Mouse (Mus musculus) fat pad, adult 2 months (tissue): ENCODE measurements at regions not wholly inside any gene's neighbourhood (a gene's known extent, or its start where the extent isn't known, plus 50 kb on each side); places are given as distances from the start of the nearest gene placed in this dataset.

Experiments used
- DNase-seq: peaks from one replicate; pipeline ENCODE4 v3.0.0-alpha.2; 2011; ENCODE audit warnings: low read depth, low spot score; ENCODE audit errors: extremely low read depth

DNA sequence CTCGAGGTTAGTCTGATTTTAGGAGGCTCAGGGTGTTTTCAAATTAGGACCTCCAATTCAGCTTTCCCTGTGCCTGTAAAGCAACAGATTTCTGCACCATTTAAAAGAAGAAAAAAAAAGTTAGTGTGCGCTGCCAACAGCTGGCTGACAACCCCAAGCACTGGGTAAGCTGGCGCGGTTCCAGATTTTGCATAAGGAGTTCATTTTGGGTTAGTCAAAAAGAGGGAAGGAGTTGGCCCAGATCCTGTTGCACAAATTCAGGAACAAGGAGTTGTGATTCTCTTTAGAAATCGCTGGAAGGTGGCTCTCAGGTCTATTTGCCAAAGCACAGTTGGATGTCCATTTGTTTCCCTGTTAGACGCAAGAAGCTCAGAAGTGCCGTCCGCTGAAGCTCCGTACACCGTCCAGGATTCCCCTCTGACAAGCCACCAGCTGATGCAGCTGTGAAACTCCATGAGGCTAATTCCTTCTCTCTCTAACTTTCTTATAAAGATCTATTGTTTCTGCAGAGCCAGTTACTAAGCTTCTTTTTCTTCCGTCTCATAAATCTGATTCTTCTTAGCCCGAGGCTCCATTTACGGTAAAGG lies 184.6 kb downstream of the Cand1 start:
- DNase-seq = peak; percentile 93

DNA sequence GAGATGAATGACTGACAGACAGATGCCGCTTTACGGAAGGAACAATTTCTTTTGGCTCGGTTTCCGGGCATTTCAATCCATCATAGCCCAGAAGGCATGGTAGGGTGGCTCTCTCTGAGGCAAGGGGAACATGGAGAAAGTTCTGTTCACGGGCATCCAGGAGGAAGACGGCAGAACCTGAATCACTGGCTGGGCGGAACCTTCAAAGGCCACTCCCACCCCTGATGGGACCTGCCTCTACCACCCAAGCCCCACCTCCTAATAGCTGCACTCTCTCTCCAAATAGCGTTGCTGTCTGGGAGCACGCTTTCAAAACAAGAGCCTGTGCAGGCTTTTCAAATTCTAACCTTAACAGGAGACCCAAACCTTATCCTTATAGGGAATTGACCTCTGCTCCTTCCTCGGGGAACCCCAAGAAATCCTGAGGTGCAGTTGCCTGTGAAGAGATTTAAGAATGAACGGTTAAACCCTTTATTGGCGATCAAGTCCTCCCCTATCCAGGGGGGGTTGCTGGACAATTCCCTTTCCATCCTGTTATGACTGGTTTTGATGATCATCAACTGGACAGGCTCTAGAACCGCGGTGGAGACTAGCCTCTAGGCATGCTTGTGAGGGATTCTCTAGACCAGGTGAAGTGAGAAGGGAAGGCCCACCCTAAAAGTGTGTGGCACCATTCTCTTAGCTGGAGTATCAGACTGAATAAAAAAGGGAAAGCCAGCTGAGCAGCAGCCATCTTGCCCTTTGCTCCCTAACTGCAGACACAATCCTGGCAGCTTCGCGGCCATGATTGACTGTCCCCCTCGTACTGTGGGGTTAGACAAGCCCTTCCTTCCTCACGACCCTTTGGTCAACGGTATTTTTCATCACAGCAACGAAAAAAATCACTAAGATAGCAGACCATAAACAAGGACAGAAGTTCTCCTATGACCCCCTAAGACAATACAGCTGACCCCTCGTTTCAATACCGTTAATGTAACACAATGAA lies 184.5 kb upstream of the Dyrk2 start:
- no peak for DNase-seq

DNA sequence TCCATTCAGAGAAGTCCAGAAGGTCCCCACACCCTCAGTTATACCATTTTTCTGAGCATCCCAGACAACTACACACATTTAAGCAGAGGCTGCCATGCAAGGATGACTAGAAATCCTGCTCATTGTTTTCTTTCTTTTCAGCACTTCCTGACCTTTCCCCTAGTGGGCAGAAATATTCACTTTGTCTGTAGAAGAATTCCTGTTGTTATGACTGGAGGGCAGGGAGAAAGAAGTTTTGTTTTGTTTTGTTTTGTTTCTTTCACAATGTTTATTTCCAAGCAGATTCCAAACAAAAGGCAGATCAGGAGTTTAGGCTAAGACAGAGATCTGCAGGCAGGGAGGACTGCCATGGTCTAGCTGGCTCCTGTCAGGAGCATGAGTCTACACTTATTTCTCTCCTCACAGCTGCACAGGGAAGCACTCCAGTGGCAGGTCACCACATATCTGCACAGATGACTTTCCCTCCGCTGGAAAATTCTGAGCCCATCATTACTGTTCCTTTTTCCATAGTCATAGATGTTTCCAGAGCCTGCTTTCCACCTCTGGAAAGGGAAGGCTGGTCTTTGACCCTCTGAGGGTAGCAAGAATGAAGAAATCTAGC lies 182.5 kb upstream of the Dyrk2 start:
- DNase-seq = no peak

DNA sequence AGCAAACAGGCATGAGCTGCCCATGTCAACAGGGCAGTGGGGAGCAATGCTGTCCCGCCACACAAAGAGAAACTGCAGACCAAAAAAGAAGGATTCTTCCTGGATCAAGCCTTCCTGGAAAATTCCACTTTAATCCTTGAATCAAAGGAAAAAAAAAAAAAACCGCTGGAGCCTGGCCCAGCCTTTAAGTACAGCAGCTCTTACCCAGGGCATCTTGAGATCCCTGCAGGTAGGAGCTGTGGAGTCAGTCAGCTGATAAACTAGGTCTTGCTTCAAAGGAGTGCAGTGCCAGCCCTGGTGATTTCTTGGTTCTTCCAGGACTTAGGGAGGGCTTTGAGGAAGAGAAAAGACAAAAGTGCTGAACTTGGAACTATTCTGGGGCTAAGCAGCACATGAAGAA lies 181.6 kb upstream of the Dyrk2 start:
- no peak for DNase-seq

DNA sequence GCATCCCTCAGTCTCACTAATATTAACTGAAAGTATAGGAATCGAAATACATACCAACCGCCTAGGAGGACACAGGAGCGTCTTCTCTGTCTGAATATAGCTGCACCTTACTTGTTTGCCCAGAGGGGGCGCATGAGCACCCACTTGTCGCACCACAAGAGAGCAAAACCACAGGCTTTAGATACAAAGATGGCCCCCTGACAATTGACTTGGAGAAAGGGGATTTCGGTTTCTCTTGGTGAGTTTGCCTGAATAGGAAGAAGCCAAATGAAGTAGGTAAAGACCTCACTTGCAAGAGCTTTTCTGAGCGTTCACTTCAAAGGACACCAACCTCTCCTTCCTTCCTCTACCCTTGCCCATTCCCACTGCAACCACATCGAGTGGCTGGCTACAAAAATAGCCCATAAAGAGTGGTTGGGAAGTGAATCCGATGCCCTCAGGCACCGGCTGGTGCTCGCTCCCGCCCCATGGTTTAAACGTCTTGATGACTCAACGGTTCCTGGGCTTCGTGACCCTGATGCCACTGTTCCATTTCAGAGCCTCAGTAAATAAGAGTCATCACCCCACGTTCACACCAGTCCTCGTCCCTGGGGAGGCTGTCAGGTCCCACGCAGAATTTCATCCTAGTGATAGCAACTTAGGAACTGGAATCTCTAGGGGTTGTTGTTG lies 180.1 kb upstream of the Dyrk2 start:
- no peak for DNase-seq

DNA sequence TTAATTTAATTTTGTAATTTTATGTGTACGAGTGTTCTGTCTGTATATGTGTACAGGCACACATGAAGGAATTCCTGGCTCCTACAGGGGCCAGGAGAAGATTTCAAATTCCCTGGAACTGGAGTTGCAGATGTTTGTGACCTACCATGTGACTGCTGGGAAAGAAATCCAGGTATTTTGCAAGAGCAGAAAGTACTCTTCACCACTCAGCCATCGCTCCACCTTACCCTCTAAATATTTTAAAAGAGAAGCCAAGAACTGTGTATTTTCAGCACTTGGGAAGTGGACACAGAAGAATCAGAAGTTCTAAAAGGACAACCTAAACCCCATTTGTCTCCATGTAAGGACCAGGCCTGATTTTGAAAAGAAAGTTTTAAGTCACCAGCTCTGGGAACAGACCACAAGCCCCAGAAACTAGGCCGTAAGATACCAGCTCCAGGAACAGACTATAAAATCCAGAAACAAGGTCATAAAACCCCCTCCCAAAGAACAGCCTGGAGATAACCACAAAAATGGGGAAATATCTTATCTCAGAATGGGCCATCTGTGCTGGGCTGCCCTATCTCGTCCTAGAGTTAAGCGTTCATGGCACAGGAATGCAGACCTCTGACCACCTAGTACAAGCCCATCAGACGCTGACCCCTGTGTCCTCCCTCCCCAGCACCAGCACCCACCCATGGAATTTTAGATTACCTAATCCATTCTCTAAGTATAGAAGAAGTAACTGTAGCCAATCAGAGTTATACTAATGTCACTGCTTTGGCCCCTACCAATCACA lies 178.8 kb upstream of the Dyrk2 start:
- DNase-seq = no peak

DNA sequence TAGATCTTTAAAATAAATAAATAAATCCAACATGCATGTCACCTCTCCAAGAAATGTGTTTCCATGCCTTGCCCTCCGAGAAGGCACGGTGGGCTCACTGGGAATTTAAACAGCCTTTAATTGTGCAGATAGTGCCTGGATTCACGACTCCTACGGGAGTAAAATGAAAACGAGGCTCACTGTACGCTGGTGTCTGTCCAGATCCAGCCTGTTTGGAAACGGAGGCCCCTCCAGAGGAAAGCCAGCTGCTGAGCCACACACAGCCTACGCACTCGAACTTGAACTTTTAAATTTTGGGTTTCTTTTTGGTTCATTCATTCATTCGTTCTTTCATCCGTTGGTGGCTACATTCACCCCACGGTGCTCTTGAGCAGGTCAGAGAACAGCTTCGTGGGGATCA lies 175.1 kb upstream of the Dyrk2 start:
- no peak for DNase-seq

DNA sequence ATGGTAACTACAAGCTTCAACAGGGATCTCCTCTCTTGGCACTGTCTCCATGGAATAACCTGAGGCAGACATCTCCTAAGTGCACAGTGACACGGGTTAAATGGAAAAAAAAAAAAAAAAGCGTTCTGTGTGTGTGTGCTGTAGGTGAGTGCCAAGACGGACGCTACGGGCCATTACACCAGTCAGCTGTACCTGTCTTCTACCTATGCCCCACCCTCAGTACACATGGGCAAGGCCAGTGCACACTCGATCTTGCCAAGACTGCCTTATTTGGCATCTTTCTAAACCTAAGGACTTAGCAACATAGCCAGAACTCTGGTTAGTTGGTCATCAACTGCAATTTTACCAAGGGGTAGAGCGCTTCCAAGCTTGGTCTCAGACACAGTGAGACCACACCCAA lies 173.1 kb upstream of the Dyrk2 start:
- peak; percentile 73 for DNase-seq

DNA sequence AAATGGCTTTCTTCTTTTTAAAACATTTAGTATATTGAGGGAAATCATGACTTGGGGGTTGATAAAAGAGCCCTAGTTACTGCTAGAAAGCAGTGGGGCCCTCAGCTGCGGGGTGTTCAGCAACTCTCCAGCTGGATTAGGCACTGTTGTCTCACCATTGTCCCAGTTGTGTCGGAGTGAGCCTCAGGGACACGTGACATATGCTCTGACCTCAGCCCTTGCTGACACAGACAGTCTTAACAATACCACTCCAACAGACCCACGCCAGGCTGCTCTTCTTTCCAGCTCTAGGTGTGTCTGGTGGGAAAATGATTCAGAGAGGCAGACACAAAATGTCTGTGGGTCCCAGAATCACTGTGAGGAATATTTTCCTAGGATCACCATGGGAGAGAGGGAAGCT lies 170.2 kb upstream of the Dyrk2 start:
- no peak for DNase-seq

DNA sequence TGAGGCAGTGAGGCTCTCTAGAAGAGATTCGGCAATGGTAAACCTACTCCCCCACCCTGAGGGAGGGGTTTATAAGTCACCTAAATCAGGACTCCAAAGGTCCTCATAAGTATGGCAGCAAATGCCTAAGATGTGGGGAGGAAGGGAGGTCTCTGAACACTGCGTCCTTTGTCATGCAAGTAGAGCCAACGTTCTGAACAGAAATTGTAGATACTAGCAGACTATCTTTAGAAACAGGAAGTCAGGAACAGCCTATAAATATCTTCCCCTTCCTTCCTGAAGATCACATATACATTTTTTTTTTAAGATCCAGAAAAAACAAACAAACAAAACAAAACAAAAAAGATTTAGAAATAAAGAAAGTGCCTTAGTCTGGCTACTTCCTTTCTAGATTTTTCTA lies 169.7 kb upstream of the Dyrk2 start:
- DNase-seq = no peak

DNA sequence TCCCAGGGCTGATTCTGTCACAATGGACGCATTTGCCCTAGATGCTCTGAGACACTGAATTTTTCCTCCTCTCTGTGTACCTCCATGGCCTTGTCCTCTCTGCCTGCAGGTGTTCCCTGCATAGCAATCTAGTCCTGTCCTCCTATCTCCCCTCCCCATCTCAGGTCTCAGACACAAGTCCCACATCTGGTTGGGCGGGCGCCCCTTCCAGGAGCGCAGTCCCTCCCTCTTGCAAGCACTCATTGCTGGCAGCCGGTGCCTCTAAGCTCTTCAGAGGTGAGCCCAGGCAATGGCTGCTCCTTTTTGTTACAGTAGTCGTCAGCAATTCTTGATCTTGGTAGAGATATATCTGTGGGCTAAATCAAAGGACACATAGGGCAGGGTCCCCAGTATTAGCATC lies 169.0 kb upstream of the Dyrk2 start:
- no peak for DNase-seq

DNA sequence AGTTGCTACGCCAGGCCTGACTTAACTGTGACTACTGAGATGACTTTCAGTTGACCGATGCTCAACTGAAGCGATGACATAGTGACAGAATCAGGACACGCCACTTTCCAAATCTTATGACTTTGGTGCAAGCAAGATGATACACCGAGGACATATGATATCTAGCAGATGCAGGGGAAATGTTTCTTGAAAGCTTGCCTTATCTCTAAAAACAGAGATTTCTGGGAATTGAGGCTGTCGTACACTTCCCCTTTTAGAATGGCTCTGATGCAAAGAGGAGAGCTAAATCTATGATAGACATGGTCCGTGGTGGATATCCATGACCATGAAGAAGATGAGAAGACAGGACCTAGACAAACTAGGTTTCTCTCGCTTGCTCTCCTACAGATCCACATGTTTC lies 167.8 kb upstream of the Dyrk2 start:
- DNase-seq = no peak

DNA sequence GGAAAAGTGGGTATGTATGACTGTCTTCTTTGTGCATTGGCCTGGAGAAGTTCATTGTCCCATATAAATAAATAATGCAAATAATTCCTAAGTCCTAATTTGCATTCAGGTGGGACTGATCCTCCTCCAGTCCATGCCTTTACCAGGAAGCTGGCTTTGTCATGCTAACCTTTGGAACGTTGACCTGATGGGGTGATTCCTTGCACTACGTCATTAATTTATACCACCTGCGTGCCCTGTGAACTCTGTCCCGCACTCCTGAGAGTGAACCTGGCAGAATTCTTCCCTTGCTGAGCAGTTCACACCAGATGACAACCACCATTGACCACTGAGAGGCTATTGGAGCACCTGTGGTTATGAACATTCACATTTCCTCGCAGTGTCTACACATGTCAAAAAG lies 165.9 kb upstream of the Dyrk2 start:
- DNase-seq = no peak

DNA sequence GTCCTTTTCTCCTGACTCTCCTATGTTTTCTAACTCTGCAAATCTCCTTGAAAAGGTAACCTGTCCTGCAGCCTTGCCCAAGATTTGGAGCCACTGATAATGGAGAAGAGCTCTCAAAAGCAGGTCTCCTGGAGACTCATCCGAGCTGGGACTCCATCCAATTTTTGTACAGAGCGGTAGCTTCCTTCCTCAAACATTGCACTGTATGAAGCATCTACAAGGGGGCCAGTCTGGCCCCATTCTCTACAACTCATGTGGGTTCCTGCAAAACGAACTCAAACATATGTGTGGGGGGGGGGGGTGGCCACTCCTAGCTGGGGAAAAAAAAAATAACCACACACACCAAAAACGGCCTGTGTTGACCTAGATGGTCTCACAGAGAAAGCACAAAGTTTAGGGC lies 164.4 kb upstream of the Dyrk2 start:
- no peak for DNase-seq

DNA sequence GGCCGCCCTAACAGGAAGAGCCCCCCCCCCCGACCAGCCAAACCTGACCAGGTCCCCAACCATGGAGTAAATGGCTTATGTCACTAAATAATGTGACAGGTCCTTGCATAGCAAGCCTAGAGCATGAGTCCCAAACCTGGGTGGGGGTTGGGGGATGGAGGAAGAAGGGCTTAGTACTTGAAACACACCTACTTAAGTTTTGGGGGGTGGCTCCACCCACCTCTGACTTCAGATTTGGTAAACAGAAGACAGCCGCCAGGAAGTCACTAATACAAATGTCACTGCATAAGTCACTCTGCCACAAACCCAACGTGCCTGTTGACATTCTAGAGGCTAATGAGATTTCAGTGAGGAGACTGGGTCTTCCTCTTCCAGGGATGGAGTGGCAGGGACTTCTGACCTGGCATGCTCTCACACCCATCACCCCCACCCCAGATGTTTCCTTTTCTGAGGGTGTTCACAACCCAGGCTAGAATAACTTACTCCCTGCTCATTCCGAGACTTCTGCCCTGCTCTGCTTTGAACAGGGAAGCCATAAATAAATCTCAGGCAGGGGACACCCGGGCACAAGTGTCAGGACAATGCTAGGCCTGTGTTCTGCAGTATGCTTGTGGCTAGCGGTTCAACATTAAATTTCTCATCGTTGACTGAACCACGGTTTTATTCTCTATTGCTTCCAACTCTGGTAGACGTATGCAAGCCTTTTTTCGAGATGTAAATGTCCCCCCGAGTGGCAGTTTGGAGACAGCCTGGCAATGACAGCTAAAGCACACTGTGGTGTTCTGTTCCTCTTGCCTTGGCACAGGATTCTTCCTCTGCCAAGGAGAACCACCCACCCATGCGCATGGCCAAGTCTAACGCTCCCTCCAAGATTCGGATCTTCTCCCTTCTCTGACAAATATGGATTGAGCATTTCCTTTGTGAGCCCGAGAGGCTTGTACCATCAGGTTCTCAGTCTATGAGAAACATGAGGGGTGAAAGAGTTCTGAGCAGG lies 161.6 kb upstream of the Dyrk2 start:
- DNase-seq = no peak

DNA sequence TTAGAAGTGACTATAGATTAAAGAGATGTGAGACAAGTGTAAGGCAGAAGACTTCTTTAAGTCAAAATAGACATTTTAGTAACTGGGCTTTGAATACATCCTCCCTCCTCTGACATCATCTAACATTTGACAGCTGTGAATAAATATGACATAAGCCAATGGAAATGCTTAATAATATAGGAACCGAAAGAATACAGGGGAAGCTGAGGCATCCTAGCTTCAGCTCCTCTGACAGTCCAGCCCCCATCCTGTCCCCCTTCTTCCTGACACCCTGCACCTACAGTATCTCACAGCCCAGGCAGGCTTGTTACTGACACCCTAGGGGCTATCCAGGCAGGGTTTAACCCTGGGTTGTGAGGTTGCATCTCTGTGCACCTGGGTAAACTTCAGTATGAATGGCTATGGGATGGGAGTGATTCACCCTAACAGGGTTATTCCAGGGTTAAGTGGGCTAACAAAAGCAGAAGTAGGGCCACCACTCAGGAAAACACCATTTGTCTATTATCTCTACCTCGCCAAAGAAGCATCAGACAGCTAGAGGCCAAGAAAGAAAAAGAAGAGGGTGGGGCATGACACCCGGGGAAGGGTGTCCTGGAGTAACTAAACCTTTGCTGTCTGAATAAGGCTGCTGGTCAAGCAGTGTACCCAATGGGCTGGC lies 158.6 kb upstream of the Dyrk2 start:
- DNase-seq = no peak

DNA sequence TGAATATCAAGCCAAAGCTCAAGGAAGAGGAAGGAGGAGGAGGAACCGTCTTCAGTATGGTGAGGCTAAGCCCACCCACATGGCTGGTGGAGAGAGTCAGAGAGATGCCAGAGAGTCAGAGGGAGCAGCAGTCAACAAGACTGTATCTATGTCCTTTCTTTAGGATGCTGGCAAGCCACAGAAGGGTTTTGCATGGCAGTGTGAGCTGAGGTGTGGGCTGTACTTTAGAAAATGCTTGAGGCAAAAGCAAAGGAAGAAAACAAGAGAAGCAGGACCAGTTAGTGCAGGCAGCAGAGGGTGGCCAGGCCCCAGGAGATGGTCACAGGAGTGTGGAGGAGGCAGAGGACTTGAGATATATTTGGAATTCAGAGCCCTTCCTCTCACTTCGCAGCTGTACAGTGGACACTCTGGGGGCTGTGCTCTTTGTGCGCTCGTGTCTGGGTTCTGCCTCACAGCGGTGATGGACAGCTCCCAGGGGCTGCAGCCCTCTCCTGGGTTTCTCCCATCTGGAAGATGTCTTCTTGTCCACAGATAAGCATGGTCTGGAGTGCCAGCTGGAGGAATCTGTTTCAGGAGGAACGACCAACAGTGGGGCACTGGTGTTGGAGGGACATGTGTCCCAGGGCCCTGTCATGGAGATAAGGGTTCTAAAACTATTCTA lies 157.4 kb upstream of the Dyrk2 start:
- DNase-seq = no peak

DNA sequence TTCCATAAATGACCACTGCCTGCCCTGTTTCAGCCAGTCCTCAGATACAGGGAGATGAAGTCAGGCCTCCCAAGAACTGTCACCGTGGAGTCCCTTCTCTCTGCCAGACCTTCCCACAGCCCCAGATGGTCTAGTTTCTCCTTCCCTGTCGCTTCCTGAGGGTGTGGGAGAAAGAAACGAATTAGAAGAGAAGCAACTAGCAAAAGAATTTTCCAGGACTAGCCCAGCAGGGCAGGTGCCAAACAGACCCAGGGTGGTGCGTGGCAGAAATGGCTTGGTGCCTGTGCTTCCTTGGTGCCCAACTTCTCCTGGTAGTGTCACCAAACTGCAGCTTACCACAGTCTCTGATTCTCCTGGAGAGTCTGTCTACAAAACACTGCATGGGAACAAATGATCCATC lies 156.3 kb upstream of the Dyrk2 start:
- no peak for DNase-seq

DNA sequence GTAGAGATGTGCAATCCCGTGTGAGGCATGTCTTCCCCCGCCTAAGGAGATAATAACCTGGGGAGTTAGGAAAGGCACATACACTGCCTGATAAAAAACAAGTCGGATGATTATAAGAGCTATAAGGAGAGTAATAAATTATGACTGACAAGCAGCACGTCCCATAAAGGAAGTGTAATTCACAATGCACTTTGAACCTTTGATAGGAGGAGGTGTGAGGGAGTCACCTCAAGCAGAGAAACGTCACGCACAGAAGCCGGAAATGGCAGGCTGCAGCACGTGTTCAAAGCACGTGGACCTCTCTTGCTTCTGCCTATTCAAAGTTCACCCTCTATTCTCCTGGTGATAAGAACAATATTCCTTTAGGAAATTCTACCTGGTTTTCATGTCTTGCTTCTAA lies 154.4 kb upstream of the Dyrk2 start:
- DNase-seq = no peak
